8 mouse cellular contexts compared by ENCODE assay signal in the genomic region with DNA sequence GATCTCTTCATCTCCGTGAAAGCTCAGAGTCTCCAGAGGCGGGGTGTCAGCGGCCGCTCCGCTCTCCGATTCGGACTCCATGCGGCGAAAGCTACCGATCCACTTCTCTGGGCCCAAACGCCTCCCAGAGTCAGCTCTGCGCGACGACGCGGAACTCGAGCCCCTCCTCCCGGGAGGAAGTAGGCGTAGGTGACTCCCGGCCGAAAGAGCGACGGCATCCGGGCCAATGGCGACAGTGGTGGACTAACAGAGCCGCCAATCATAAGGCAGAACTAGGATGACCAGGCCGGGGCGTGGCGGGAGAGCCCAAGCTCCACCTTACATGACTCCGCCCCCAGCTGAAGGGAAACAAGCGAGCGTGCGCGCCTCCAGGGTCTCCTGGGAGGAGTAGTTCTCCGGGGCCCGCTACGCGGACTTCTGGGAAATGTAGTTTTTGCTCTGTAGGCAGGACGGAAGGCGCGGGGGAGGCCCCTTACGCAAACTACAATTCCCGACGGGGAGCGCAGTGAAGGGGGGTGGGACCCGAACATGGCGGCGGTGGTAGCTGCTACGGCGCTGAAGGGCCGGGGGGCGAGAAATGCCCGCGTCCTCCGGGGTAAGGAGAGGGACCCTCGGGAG. TPM values are rescaled to one million over a fixed set of nuclear protein-coding genes. Genes with fewer than 3 reads are reported as not detected.
DNase-seq lines count a peak whose midpoint lies in the region; ATAC-seq lines count a peak whose summit lies in the region.

A gene (minus strand): TSS at position 196 of the 618 bp plus-strand sequence.
A gene (plus strand): TSS at position 388 of the 618 bp plus-strand sequence.

- no peaks in the 10 kb centered on the region for H3K9me3 ChIP-seq in hindbrain, embryonic 11.5 days (ENCODE audit: control insufficient read depth, low read length)

- H3K4me3 ChIP-seq in hindbrain, embryonic 11.5 days (ENCODE audit: low read depth, low read length) = peak within 1 kb of the TSS; percentile 80

- H3K36me3 ChIP-seq in hindbrain, embryonic 11.5 days (ENCODE audit: control insufficient read depth, insufficient read depth, low read length) = no peaks in the 10 kb centered on the region

- 0 out of 2 replicates have a peak, but pooled peaks cover 8% of the 10 kb centered on the region for H3K4me1 ChIP-seq in hindbrain, embryonic 11.5 days (replicated peaks; ENCODE audit: control insufficient read depth, insufficient read depth, low read length)

- H3K27ac ChIP-seq in hindbrain, embryonic 11.5 days (ENCODE audit: low read depth, low read length) = peak within 1 kb of the TSS; percentile 33; the same call in 1 of the 2 replicates

- no peaks in the 10 kb centered on the region for H3K27me3 ChIP-seq in hindbrain, embryonic 11.5 days (ENCODE audit: control insufficient read depth, insufficient read depth, low read length)

- peak within 1 kb of the TSS; percentile 71 for H3K4me2 ChIP-seq in hindbrain, embryonic 11.5 days (replicated peaks; ENCODE audit: low read depth, low read length)

- WGBS in hindbrain, embryonic 11.5 days = under 1% methylated on average over 56 of the region's 56 CpGs

- peak within 1 kb of the TSS; percentile 75 for H3K9ac ChIP-seq in hindbrain, embryonic 11.5 days (ENCODE audit: low read depth, low read length)

- DNase-seq in Muller cell, postnatal 12 days (ENCODE audit: inconsistent ontology term) = peak; percentile 100
- peak; percentile 100 for DNase-seq in cerebellum, adult 9-11 months
- DNase-seq in frontal cortex, adult 2 months (ENCODE audit: extremely low spot score in 1 of 2, low spot score in 1 of 2) = peak; percentile 100
- peak; percentile 100 for DNase-seq in hindbrain, embryonic 11.5 days (ENCODE audit: low spot score)
- DNase-seq in layer of hippocampus, postnatal 10 days (ENCODE audit: low spot score in 2 of 2) = peak; percentile 99
- DNase-seq in lung, postnatal 10 days = peak; percentile 100
- DNase-seq in ovary, postnatal 36 days (ENCODE audit: low spot score) = peak; percentile 99
- peak; percentile 100 for DNase-seq in thymus, postnatal 25 days

- ATAC-seq in hindbrain, embryonic 11.5 days (ENCODE audit: low FRiP score) = peak; percentile 98

RNA-seq across cellular contexts. Expression of the first gene that starts in this region (rescaled TPM):
- polyA plus RNA-seq in frontal cortex, adult 2 months (2012; rRNA removed) = 182 and 184 TPM in 2 replicates
- 189 and 198 TPM in 2 replicates for polyA plus RNA-seq in hindbrain, embryonic 11.5 days (2014; fragmentation: Nextera tagmentation; extraction: Ambion mirVana)
- 100 to 1,000 TPM; 141 to 158 TPM for total RNA-seq in layer of hippocampus, postnatal 10 days (2021)

RNA-seq across cellular contexts. Expression of the second gene that starts in this region (rescaled TPM):
- 110 and 135 TPM in 2 replicates for polyA plus RNA-seq in frontal cortex, adult 2 months (2012; rRNA removed)
- 85.4 and 99.4 TPM in 2 replicates for polyA plus RNA-seq in hindbrain, embryonic 11.5 days (2014; fragmentation: Nextera tagmentation; extraction: Ambion mirVana)
- total RNA-seq in layer of hippocampus, postnatal 10 days (2021) = 100 to 1,000 TPM; 125 to 130 TPM

Comparison
In these comparisons a context has a peak if more than half of its experiments do, and no peak if none do; other contexts are left out.
1. Peak in every context shown above with its lines: DNase-seq, ATAC-seq, H3K4me3 ChIP-seq and H3K27ac ChIP-seq.